Mouse (Mus musculus) spleen, adult 2 months (tissue): ENCODE data around the gene Nol3.

ENCODE experiments used
- CTCF ChIP-seq: fragments of 200-500 bp; IDR thresholded peaks from 2 replicates; pipeline ENCODE4 v1.5.1; 2011; ENCODE audit warnings: mild to moderate bottlenecking, inconsistent platforms; ENCODE audit not compliant: insufficient read depth, insufficient read length, insufficient replicate concordance; ENCODE audit errors: extremely low read depth
- POLR2A ChIP-seq: fragments of 200-500 bp; IDR thresholded peaks from 2 replicates; pipeline ENCODE4 v1.6.1; 2011; ENCODE audit warnings: low read depth, low read length, inconsistent platforms

- TF ChIP-seq POLR2A (no peak), CTCF (no peak)
These were observed 42.8 kb downstream of the Nol3 start for GRCm38 (mm10) chr8:105318662-105319190.
